Mouse (Mus musculus) heart, adult 2 months (tissue): ENCODE measurements at regions not wholly inside any gene's neighbourhood (a gene's known extent, or its start where the extent isn't known, plus 50 kb on each side); places are given as distances from the start of the nearest gene placed in this dataset.

Experiments
- DNase-seq, 2 experiments: peaks; one replicate each; pipeline ENCODE4 v3.0.0; 2021
- H3K27ac ChIP-seq: fragments of 200-600 bp; 2 replicates; pipeline ENCODE4 v1.8.1; 2022
- H3K27me3 ChIP-seq: fragments of 200-500 bp; 2 replicates; pipeline ENCODE4 v1.6.1; 2012; ENCODE audit warnings: mild to moderate bottlenecking, low read length, inconsistent platforms, mixed read lengths; ENCODE audit not compliant: control insufficient read depth, insufficient read depth
- H3K36me3 ChIP-seq: fragments of 200-500 bp; 2 replicates; pipeline ENCODE4 v1.6.1; 2012; ENCODE audit warnings: low read length, inconsistent platforms; ENCODE audit not compliant: control insufficient read depth, insufficient read depth
- H3K4me1 ChIP-seq: fragments of 200-500 bp; 2 replicates; pipeline ENCODE4 v1.6.1; 2011; ENCODE audit warnings: low read length; ENCODE audit not compliant: control insufficient read depth, insufficient read depth
- H3K4me3 ChIP-seq: fragments of 200-600 bp; 2 replicates; pipeline ENCODE4 v1.8.1; 2022
- H3K79me2 ChIP-seq: fragments of 200-500 bp; replicated peaks from 2 replicates; pipeline ENCODE4 v1.6.1; 2012; ENCODE audit warnings: mild to moderate bottlenecking, inconsistent platforms, low read length, moderate library complexity, mixed read lengths; ENCODE audit not compliant: control insufficient read depth, insufficient read depth
- H3K9ac ChIP-seq: fragments of 200-500 bp; 2 replicates; pipeline ENCODE4 v1.6.1; 2012; ENCODE audit warnings: low read depth, mild to moderate bottlenecking, control low read depth, inconsistent platforms, low read length, mixed read lengths
- CTCF ChIP-seq: fragments of 200-600 bp; IDR thresholded peaks from 2 replicates; pipeline ENCODE4 v1.8.1; 2022; ENCODE audit warnings: antibody characterized with exemption, mild to moderate bottlenecking, moderate library complexity
- EP300 ChIP-seq: fragments of 200-500 bp; IDR thresholded peaks from 2 replicates; pipeline ENCODE4 v1.6.1; 2011; ENCODE audit warnings: low read depth, low read length, control low read depth; ENCODE audit not compliant: insufficient read depth
- POLR2A ChIP-seq: fragments of 200-500 bp; IDR thresholded peaks from 2 replicates; pipeline ENCODE4 v1.6.1; 2011; ENCODE audit warnings: mild to moderate bottlenecking, low read depth, low read length, control low read depth; ENCODE audit not compliant: insufficient read depth
- WGBS: fragments of 180-500 bp; shearing (Covaris S2); methylation state at CpG from one replicate; pipeline ENCODE4 v1.1.7; 2018; 5-methylcytosine and 5-hydroxymethylcytosine counted together
- intact Hi-C: fragments of 180-260 bp; cut with DNase I; formaldehyde crosslinking; loops from one replicate; pipeline ENCODE4 v1.15.1; 2025

DNA sequence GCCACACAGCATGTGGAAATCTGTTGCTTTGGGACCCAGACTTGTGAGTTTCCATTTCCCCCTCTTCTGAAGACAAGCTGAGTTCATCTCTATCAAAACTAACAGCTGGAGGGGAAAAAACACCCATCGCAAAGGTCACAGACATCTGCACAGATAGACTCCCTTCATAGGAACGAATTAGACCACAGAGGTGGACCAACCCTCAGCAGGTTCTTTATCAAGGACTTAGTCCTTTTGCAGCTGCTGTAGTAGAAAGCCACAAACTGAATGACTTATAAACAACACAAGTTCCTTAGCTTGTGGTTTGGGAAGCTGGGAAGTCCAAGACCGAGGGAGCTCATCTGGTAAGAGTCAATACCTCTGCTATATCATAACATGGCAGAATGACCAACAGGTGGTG is 54.7 kb upstream of the Spdye4c start:
- Histone ChIP-seq H3K4me1 (no peaks in the 10 kb centered on the region), H3K79me2 (no peaks in the 10 kb centered on the region), H3K27me3 (no peaks in the 10 kb centered on the region), H3K27ac (no peak overlapping the region), H3K9ac (no peak overlapping the region), H3K36me3 (no peaks in the 10 kb centered on the region), H3K4me3 (no peak overlapping the region)
- no peak for DNase-seq
- 72% methylated on average over 3 of the region's 3 CpGs for WGBS
- TF ChIP-seq EP300 (no peak), CTCF (no peak), POLR2A (no peak)
- intact Hi-C loops: no loop called here

DNA sequence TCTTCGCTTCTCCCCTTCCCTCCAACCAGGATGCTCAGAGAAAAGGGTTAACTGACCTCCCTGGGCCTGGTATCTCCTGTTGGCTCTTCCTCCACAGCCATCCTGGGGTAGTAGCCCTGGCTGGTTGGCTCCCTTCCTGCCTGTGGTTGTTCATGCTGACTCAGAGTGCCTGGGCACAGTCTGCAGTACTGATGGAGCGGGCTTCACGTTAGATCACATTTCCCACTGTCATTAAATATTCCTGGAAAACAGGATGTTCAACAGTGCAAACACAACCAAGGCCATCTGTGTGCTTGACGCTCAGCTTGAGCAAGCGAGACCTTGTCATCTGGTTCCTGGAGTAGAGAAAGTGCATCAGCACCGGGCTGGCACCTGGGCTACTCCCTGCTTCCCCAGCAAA is 53.6 kb upstream of the Spdye4c start:
- H3K4me3 ChIP-seq: no peak overlapping the region
- H3K79me2 ChIP-seq: no peaks in the 10 kb centered on the region
- no peak for DNase-seq
- WGBS: 64% methylated on average over 6 of the region's 6 CpGs
- H3K4me1 ChIP-seq: no peaks in the 10 kb centered on the region
- H3K36me3 ChIP-seq: no peaks in the 10 kb centered on the region
- intact Hi-C loops: no loop called here
- no peak overlapping the region for H3K9ac ChIP-seq
- no peak overlapping the region for H3K27ac ChIP-seq
- no peaks in the 10 kb centered on the region for H3K27me3 ChIP-seq
- no peak for TF ChIP-seq CTCF
- TF ChIP-seq EP300: no peak
- no peak for TF ChIP-seq POLR2A

DNA sequence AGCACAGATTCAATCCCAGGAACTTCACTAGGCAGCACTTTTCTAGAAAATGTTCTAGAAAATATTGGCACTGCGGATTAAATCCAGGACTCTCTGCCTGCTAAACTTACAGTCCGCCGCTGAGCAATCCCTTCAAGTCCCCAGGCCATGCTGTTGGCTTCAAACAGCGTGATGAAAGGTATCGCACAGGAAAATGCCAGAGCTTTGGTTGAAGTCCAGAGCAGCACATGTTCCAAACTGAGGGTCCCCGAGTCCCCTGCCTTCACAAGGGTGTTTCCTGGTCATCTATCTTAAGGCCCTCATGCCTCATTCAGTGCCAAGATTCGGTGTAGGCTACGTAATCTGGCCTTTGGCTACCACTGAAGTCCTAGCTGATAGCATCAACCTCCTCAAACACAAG is 52.3 kb upstream of the Spdye4c start:
- no peak for DNase-seq
- intact Hi-C loops: no loop called here
- 77% methylated on average over 8 of the region's 8 CpGs for WGBS

More for the DNA sequence above, 52.3 kb upstream of the Spdye4c start:
- Histone ChIP-seq H3K4me1 (no peaks in the 10 kb centered on the region), H3K9ac (no peak overlapping the region), H3K27me3 (no peaks in the 10 kb centered on the region), H3K79me2 (no peaks in the 10 kb centered on the region), H3K36me3 (no peaks in the 10 kb centered on the region), H3K27ac (no peak overlapping the region), H3K4me3 (no peak overlapping the region)
- TF ChIP-seq EP300 (no peak), CTCF (no peak), POLR2A (no peak)
